Mouse (Mus musculus): ENCODE results near the gene Ralgapb. TPM values are rescaled to one million over a fixed set of nuclear protein-coding genes. Genes with fewer than 3 reads are reported as not detected.

Ralgapb gene
- polyA plus RNA-seq, 1 experiment from 2014 or later: 15.0 TPM

GRCm38 (mm10) chr2:158410022-158411014 lies 670 bp downstream of the Ralgapb start:
- H3K27me3 ChIP-seq (replicated peaks): no peaks in the 10 kb centered on the region
- peak overlapping the region; percentile 82 for H3K27ac ChIP-seq
- H3K4me3 ChIP-seq (replicated peaks): peak overlapping the region; percentile 87
- H3K9me3 ChIP-seq: no peaks in the 10 kb centered on the region
- 2% methylated on average over 49 of the region's 67 CpGs for WGBS
- peaks cover 6% of the 10 kb centered on the region; the same call in 1 of the 2 replicates for H3K4me1 ChIP-seq (replicated peaks)
- peak overlapping the region; percentile 86 for H3K9ac ChIP-seq
- peak overlapping the region; percentile 71 for H3K4me2 ChIP-seq (replicated peaks)
- ATAC-seq: peak; percentile 76
- H3K36me3 ChIP-seq: no peaks in the 10 kb centered on the region

GRCm38 (mm10) chr2:158413240-158413639 lies 3.6 kb downstream of the Ralgapb start:
- H3K4me1 ChIP-seq (replicated peaks): peaks cover 6% of the 10 kb centered on the region; the same call in 1 of the 2 replicates
- WGBS: 71% methylated on average over 2 of the region's 2 CpGs
- no peaks in the 10 kb centered on the region for H3K36me3 ChIP-seq
- H3K9me3 ChIP-seq: no peaks in the 10 kb centered on the region
- no peak overlapping the region for H3K9ac ChIP-seq
- no peak overlapping the region for H3K4me3 ChIP-seq (replicated peaks)
- no peak for ATAC-seq
- no peak overlapping the region for H3K4me2 ChIP-seq (replicated peaks)
- H3K27me3 ChIP-seq (replicated peaks): no peaks in the 10 kb centered on the region
- no peak overlapping the region for H3K27ac ChIP-seq

GRCm38 (mm10) chr2:158415826-158416225 lies 6.2 kb downstream of the Ralgapb start:
- no peak for ATAC-seq

GRCm38 (mm10) chr2:158418663-158419062 lies 9.0 kb downstream of the Ralgapb start:
- no peak overlapping the region for H3K9ac ChIP-seq
- H3K4me2 ChIP-seq (replicated peaks): no peak overlapping the region
- H3K27me3 ChIP-seq (replicated peaks): no peaks in the 10 kb centered on the region
- H3K27ac ChIP-seq: no peak overlapping the region
- ATAC-seq: peak; percentile 58; the same call in 1 of the 2 replicates
- 66% methylated on average over 1 of the region's 1 CpGs for whole genome bisulfite sequencing
- H3K4me1 ChIP-seq (replicated peaks): no peaks in the 10 kb centered on the region
- no peaks in the 10 kb centered on the region for H3K9me3 ChIP-seq
- H3K4me3 ChIP-seq (replicated peaks): no peak overlapping the region
- no peaks in the 10 kb centered on the region for H3K36me3 ChIP-seq

More at GRCm38 (mm10) chr2:158415826-158416225, 6.2 kb downstream of the Ralgapb start:
- Histone ChIP-seq H3K36me3 (no peaks in the 10 kb centered on the region), H3K4me3 (replicated peaks) (no peak overlapping the region), H3K4me1 (replicated peaks) (peaks cover 2% of the 10 kb centered on the region; the same call in 1 of the 2 replicates), H3K9ac (no peak overlapping the region), H3K27ac (no peak overlapping the region), H3K27me3 (replicated peaks) (no peaks in the 10 kb centered on the region), H3K9me3 (no peaks in the 10 kb centered on the region), H3K4me2 (replicated peaks) (no peak overlapping the region)
- 79% methylated on average over 1 of the region's 1 CpGs for WGBS

- no peak for ATAC-seq
- no peaks in the 10 kb centered on the region for H3K27me3 ChIP-seq (replicated peaks)
- no peaks in the 10 kb centered on the region for H3K9me3 ChIP-seq
- no peaks in the 10 kb centered on the region for H3K4me1 ChIP-seq (replicated peaks)
- no peak overlapping the region for H3K4me2 ChIP-seq (replicated peaks)
- H3K9ac ChIP-seq: no peak overlapping the region
- H3K4me3 ChIP-seq (replicated peaks): no peak overlapping the region
- WGBS: 69% methylated on average over 1 of the region's 1 CpGs
- H3K27ac ChIP-seq: no peak overlapping the region
- peaks cover 2% of the 10 kb centered on the region; the same call in 1 of the 2 replicates for H3K36me3 ChIP-seq
Measured at GRCm38 (mm10) chr2:158445814-158446213, 36.2 kb downstream of the Ralgapb start.

GRCm38 (mm10) chr2:158449845-158450244 lies 40.2 kb downstream of the Ralgapb start:
- H3K4me1 ChIP-seq (replicated peaks): no peaks in the 10 kb centered on the region
- H3K4me3 ChIP-seq (replicated peaks): no peak overlapping the region
- ATAC-seq: no peak
- H3K36me3 ChIP-seq: peaks cover 3% of the 10 kb centered on the region; the same call in 1 of the 2 replicates
- no peak overlapping the region for H3K4me2 ChIP-seq (replicated peaks)
- H3K27ac ChIP-seq: no peak overlapping the region
- H3K9ac ChIP-seq: no peak overlapping the region
- H3K9me3 ChIP-seq: no peaks in the 10 kb centered on the region
- H3K27me3 ChIP-seq (replicated peaks): no peaks in the 10 kb centered on the region
- WGBS: 97% methylated on average over 7 of the region's 7 CpGs

GRCm38 (mm10) chr2:158456451-158456850 lies 46.8 kb downstream of the Ralgapb start:
- 85% methylated on average over 4 of the region's 4 CpGs for WGBS
- Histone ChIP-seq H3K27ac (no peak overlapping the region), H3K4me3 (replicated peaks) (no peak overlapping the region), H3K9ac (no peak overlapping the region), H3K9me3 (no peaks in the 10 kb centered on the region), H3K27me3 (replicated peaks) (no peaks in the 10 kb centered on the region), H3K4me1 (replicated peaks) (no peaks in the 10 kb centered on the region), H3K4me2 (replicated peaks) (no peak overlapping the region), H3K36me3 (peaks cover 10% of the 10 kb centered on the region)
- no peak for ATAC-seq

- H3K36me3 ChIP-seq: peaks cover 10% of the 10 kb centered on the region
- 72% methylated on average over 1 of the region's 1 CpGs for WGBS
- H3K9me3 ChIP-seq: no peaks in the 10 kb centered on the region
- H3K27me3 ChIP-seq (replicated peaks): no peaks in the 10 kb centered on the region
- peak; percentile 72; the same call in 1 of the 2 replicates for ATAC-seq
- H3K4me1 ChIP-seq (replicated peaks): no peaks in the 10 kb centered on the region
- H3K9ac ChIP-seq: no peak overlapping the region
- H3K4me2 ChIP-seq (replicated peaks): no peak overlapping the region
- H3K4me3 ChIP-seq (replicated peaks): no peak overlapping the region
- H3K27ac ChIP-seq: no peak overlapping the region
Measured at GRCm38 (mm10) chr2:158457610-158458009, 48.0 kb downstream of the Ralgapb start.

GRCm38 (mm10) chr2:158462450-158462849 lies 52.8 kb downstream of the Ralgapb start:
- Histone ChIP-seq H3K4me2 (replicated peaks) (no peak overlapping the region), H3K9ac (no peak overlapping the region), H3K27me3 (replicated peaks) (no peaks in the 10 kb centered on the region), H3K36me3 (peaks cover 7% of the 10 kb centered on the region), H3K27ac (no peak overlapping the region), H3K4me3 (replicated peaks) (no peak overlapping the region), H3K9me3 (no peaks in the 10 kb centered on the region), H3K4me1 (replicated peaks) (no peaks in the 10 kb centered on the region)
- no peak for ATAC-seq
- WGBS: 82% methylated on average over 1 of the region's 1 CpGs

GRCm38 (mm10) chr2:158474159-158474558 lies 64.5 kb downstream of the Ralgapb start:
- Histone ChIP-seq H3K4me1 (replicated peaks) (no peaks in the 10 kb centered on the region), H3K27ac (no peak overlapping the region), H3K9ac (no peak overlapping the region), H3K36me3 (peaks cover 18% of the 10 kb centered on the region; the same call in 1 of the 2 replicates), H3K4me3 (replicated peaks) (no peak overlapping the region), H3K27me3 (replicated peaks) (no peaks in the 10 kb centered on the region), H3K4me2 (replicated peaks) (no peak overlapping the region), H3K9me3 (no peaks in the 10 kb centered on the region)
- ATAC-seq: no peak
- WGBS: 87% methylated on average over 1 of the region's 1 CpGs

- H3K4me2 ChIP-seq (replicated peaks): no peak overlapping the region
- H3K36me3 ChIP-seq: peaks cover 22% of the 10 kb centered on the region
- no peaks in the 10 kb centered on the region for H3K27me3 ChIP-seq (replicated peaks)
- ATAC-seq: no peak
- H3K9me3 ChIP-seq: no peaks in the 10 kb centered on the region
- no peak overlapping the region for H3K27ac ChIP-seq
- H3K9ac ChIP-seq: no peak overlapping the region
- no peaks in the 10 kb centered on the region for H3K4me1 ChIP-seq (replicated peaks)
- WGBS: 90% methylated on average over 3 of the region's 3 CpGs
- H3K4me3 ChIP-seq (replicated peaks): no peak overlapping the region
Measured at GRCm38 (mm10) chr2:158477640-158478039, 68.0 kb downstream of the Ralgapb start.

- Histone ChIP-seq H3K4me3 (replicated peaks) (no peak overlapping the region), H3K27ac (no peak overlapping the region), H3K4me2 (replicated peaks) (no peak overlapping the region), H3K27me3 (replicated peaks) (no peaks in the 10 kb centered on the region), H3K4me1 (replicated peaks) (no peaks in the 10 kb centered on the region), H3K36me3 (0 out of 2 replicates have a peak, but pooled peaks cover 6% of the 10 kb centered on the region), H3K9ac (no peak overlapping the region), H3K9me3 (no peaks in the 10 kb centered on the region)
- ATAC-seq: no peak
- 82% methylated on average over 5 of the region's 5 CpGs for WGBS
Measured at GRCm38 (mm10) chr2:158498457-158498856, 88.8 kb downstream of the Ralgapb start.

All from intestine, embryonic 15.5 days (tissue).